Mouse (Mus musculus) embryonic facial prominence, embryonic 13.5 days (tissue): ENCODE results near the gene Coil. TPM values are rescaled to one million over a fixed set of nuclear protein-coding genes. Genes with fewer than 3 reads are reported as not detected.

ENCODE experiments used
- ATAC-seq: fragments of 200-750 bp; cut with Nextera tagmentation; 2 replicates; pipeline ENCODE4 v1.8.0; 2017; ENCODE audit warnings: low read depth; ENCODE audit not compliant: insufficient number of reproducible peaks, insufficient read depth, low FRiP score, low TSS enrichment
- H3K27ac ChIP-seq: fragments of 300-500 bp; sonication (generic); 2 replicates; pipeline ENCODE4 v1.5.1; 2015; ENCODE audit warnings: moderate library complexity, mild to moderate bottlenecking, inconsistent platforms
- H3K27me3 ChIP-seq: fragments of 300-500 bp; sonication (generic); 2 replicates; pipeline ENCODE4 v1.6.1; 2015; ENCODE audit warnings: mild to moderate bottlenecking, inconsistent platforms
- H3K36me3 ChIP-seq: fragments of 300-500 bp; sonication (generic); 2 replicates; pipeline ENCODE4 v1.6.1; 2015; ENCODE audit warnings: mild to moderate bottlenecking, inconsistent platforms
- H3K4me1 ChIP-seq: fragments of 300-500 bp; sonication (generic); 2 replicates; pipeline ENCODE4 v1.6.1; 2015; ENCODE audit warnings: inconsistent platforms
- H3K4me2 ChIP-seq: fragments of 300-500 bp; sonication (generic); 2 replicates; pipeline ENCODE4 v1.6.1; 2015; ENCODE audit warnings: moderate library complexity, mild to moderate bottlenecking, inconsistent platforms
- H3K4me3 ChIP-seq: fragments of 300-500 bp; sonication (generic); 2 replicates; pipeline ENCODE4 v1.5.1; 2015; ENCODE audit warnings: mild to moderate bottlenecking, inconsistent platforms
- H3K9ac ChIP-seq: fragments of 300-500 bp; sonication (generic); 2 replicates; pipeline ENCODE4 v1.6.1; 2015; ENCODE audit warnings: mild to moderate bottlenecking, inconsistent platforms
- H3K9me3 ChIP-seq: fragments of 300-500 bp; sonication (generic); 2 replicates; pipeline ENCODE4 v1.6.1; 2016; ENCODE audit warnings: inconsistent platforms
- WGBS: fragments of 180-500 bp; shearing (Covaris S2); methylation state at CpG from one replicate; pipeline ENCODE4 v1.1.7; 2015; ENCODE audit warnings: mixed read lengths; 5-methylcytosine and 5-hydroxymethylcytosine counted together
- polyA plus RNA-seq: library from polyadenylated mRNA; unstranded; fragments of >200 nt; fragmentation: Nextera tagmentation; extraction: Ambion mirVana; gene quantifications from 2 replicates; pipeline ENCODE4 v1.2.1, GENCODE M21; 2015

The Coil gene
- 21.4 and 22.4 TPM in 2 replicates for polyA plus RNA-seq

DNA sequence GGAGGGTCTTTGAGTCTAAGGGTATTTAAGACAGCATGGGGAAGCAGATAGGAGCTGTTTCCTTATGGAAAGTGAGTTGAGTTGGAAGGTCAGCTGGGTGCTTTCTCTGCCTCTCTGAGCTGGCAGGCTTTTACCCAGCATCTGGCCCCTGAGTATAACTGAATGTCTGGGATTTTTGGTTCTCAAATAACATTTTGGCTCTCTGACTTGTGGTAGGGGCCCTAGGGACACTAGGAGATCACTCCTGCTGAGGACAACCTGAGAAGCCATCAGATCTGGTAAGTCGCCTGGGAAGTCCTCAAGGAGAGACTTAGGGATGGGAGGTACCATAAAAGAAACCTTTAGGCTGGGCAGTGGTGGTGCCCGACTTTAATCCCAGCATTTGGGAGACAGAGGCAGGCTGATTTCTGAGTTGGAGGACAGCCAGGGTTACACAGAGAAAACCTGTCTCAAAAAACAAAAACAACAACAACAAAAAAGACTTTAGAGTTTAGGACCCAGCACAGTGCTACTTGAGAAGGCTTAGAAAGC is at the start of gene Coil:
Coil (plus strand) TSS at position 51 of the 531 bp plus-strand sequence.
- Histone ChIP-seq H3K27ac (no peak within 1 kb of the TSS), H3K9me3 (no peaks in the 10 kb centered on the region), H3K36me3 (no peaks in the 10 kb centered on the region), H3K4me1 (peaks cover 8% of the 10 kb centered on the region), H3K4me2 (no peak within 1 kb of the TSS), H3K27me3 (no peaks in the 10 kb centered on the region), H3K4me3 (no peak within 1 kb of the TSS), H3K9ac (no peak within 1 kb of the TSS)
- ATAC-seq, result no peak
- 31% methylated on average over 2 of the region's 2 CpGs for WGBS

DNA sequence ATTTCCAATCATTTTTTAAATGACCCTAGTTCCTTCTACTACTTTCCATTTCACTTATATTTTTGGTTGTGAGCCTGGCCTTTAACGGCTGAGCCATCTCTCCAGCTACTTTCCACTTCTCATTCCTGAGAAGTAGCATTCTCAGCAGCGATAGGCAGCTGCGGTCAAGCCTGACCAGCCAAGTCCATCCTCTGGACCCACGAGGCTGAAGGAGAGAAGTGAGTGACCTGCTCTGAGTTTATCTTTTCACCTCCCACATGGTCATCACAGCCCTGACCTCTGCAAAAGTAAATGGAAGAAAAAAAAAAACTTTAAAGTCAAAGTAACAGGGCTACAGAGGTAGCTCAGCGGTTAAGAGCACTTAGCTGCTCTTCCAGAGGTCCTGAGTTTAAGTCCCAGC is 43.5 kb upstream of the Coil start:
- 91% methylated on average over 5 of the region's 5 CpGs for WGBS
- Histone ChIP-seq H3K4me2 (no peak overlapping the region), H3K4me1 (no peaks in the 10 kb centered on the region), H3K27me3 (no peaks in the 10 kb centered on the region), H3K36me3 (peaks cover 78% of the 10 kb centered on the region), H3K9me3 (no peaks in the 10 kb centered on the region), H3K27ac (no peak overlapping the region), H3K9ac (no peak overlapping the region), H3K4me3 (no peak overlapping the region)
- ATAC-seq, result no peak

GRCm38 (mm10) chr11:88931692-88932530 is 38.1 kb upstream of the Coil start:
- Histone ChIP-seq H3K4me2 (no peak overlapping the region), H3K4me3 (no peak overlapping the region), H3K4me1 (no peaks in the 10 kb centered on the region), H3K9ac (no peak overlapping the region), H3K36me3 (peaks cover 73% of the 10 kb centered on the region), H3K27me3 (no peaks in the 10 kb centered on the region), H3K9me3 (no peaks in the 10 kb centered on the region), H3K27ac (no peak overlapping the region)
- WGBS, result 79% methylated on average over 14 of the region's 14 CpGs
- no peak for ATAC-seq

GRCm38 (mm10) chr11:88933030-88933429 is 37.0 kb upstream of the Coil start:
- ATAC-seq, result no peak
- Histone ChIP-seq H3K36me3 (peaks cover 66% of the 10 kb centered on the region), H3K27me3 (no peaks in the 10 kb centered on the region), H3K4me3 (no peak overlapping the region), H3K27ac (no peak overlapping the region), H3K9ac (no peak overlapping the region), H3K4me2 (no peak overlapping the region), H3K9me3 (no peaks in the 10 kb centered on the region), H3K4me1 (no peaks in the 10 kb centered on the region)
- 92% methylated on average over 9 of the region's 9 CpGs for WGBS

GRCm38 (mm10) chr11:88934089-88935000 is 35.7 kb upstream of the Coil start:
- no peak overlapping the region for H3K9ac ChIP-seq
- no peak overlapping the region for H3K27ac ChIP-seq
- H3K4me2 ChIP-seq, result no peak overlapping the region
- H3K4me1 ChIP-seq, result no peaks in the 10 kb centered on the region
- H3K27me3 ChIP-seq, result no peaks in the 10 kb centered on the region
- no peaks in the 10 kb centered on the region for H3K9me3 ChIP-seq
- peaks cover 59% of the 10 kb centered on the region for H3K36me3 ChIP-seq
- no peak overlapping the region for H3K4me3 ChIP-seq
- 90% methylated on average over 19 of the region's 19 CpGs for WGBS
- ATAC-seq, result no peak

DNA sequence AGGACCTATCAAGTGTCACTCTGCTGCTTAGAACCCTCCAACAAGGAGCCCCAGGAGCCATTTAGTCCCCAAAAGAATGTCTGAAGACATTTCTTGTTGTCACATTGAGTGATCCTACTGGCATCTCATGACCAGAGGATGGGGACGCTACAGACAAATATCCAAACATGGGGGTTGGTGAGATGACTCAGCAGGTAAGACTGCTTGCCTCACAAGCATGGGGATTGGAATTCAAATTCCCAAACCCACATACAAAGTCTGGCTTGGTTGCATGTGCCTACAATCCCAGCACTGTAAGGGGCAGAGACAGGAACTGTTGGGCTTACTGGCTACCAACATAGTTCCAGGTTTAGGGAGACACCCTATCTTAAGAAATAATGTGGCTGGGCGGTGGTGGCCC is 32.2 kb upstream of the Coil start:
- H3K4me3 ChIP-seq, result no peak overlapping the region
- H3K9ac ChIP-seq, result no peak overlapping the region
- no peak for ATAC-seq
- H3K9me3 ChIP-seq, result no peaks in the 10 kb centered on the region
- H3K4me1 ChIP-seq, result no peaks in the 10 kb centered on the region
- 87% methylated on average over 2 of the region's 2 CpGs for WGBS
- peaks cover 59% of the 10 kb centered on the region for H3K36me3 ChIP-seq
- no peaks in the 10 kb centered on the region for H3K27me3 ChIP-seq
- no peak overlapping the region for H3K4me2 ChIP-seq
- no peak overlapping the region for H3K27ac ChIP-seq

DNA sequence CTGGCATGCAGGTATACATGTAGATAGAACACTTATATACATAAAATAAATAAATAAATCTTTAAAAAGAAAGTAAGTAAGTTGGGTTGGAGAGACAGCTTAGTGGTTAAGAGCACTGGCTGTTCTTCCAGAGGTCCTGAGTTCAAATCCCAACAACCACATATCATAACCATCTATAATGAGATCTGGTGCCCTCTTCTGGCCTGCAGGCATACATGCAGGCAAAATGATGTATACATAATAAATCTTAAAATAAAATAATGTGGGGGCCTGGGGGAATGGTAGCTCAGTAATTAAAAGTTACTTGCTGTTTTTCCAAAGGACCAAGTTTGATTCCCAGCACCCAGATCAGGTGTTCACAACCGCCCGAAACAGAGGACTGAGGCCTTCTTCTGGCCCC is 31.3 kb upstream of the Coil start:
- Histone ChIP-seq H3K9ac (no peak overlapping the region), H3K9me3 (no peaks in the 10 kb centered on the region), H3K4me3 (no peak overlapping the region), H3K36me3 (peaks cover 59% of the 10 kb centered on the region), H3K27ac (no peak overlapping the region), H3K4me1 (no peaks in the 10 kb centered on the region), H3K4me2 (no peak overlapping the region), H3K27me3 (no peaks in the 10 kb centered on the region)
- WGBS, result 99% methylated on average over 2 of the region's 2 CpGs
- ATAC-seq, result no peak

DNA sequence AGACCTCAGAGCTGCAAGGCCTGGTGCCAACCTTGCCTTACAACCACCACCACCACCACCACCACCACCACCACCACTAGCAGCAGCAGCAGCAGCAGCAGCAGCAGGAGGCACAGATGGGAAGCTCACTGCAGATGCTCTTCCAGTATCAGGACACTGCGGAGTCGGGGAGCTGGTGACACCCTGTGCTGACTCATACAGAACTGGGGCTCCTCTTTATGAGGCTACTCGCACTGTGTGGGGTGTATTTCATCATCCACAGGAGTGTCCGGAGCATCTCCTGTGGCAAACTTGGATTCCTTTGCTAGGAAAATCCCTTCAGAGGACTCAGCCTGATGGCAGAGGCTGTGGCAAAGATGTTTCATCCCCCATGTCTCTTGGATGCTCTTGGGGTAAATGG is 30.4 kb upstream of the Coil start:
- Histone ChIP-seq H3K9me3 (no peaks in the 10 kb centered on the region), H3K27ac (no peak overlapping the region), H3K27me3 (no peaks in the 10 kb centered on the region), H3K4me3 (no peak overlapping the region), H3K36me3 (peaks cover 59% of the 10 kb centered on the region), H3K4me1 (no peaks in the 10 kb centered on the region), H3K4me2 (no peak overlapping the region), H3K9ac (no peak overlapping the region)
- ATAC-seq, result no peak
- 91% methylated on average over 4 of the region's 4 CpGs for WGBS

GRCm38 (mm10) chr11:88941489-88941888 is 28.6 kb upstream of the Coil start:
- no peaks in the 10 kb centered on the region for H3K9me3 ChIP-seq
- H3K9ac ChIP-seq, result no peak overlapping the region
- no peak for ATAC-seq
- no peak overlapping the region for H3K4me2 ChIP-seq
- no peak overlapping the region for H3K4me3 ChIP-seq
- H3K27ac ChIP-seq, result no peak overlapping the region
- 80% methylated on average over 12 of the region's 12 CpGs for WGBS
- H3K4me1 ChIP-seq, result no peaks in the 10 kb centered on the region
- no peaks in the 10 kb centered on the region for H3K27me3 ChIP-seq
- H3K36me3 ChIP-seq, result peaks cover 61% of the 10 kb centered on the region

DNA sequence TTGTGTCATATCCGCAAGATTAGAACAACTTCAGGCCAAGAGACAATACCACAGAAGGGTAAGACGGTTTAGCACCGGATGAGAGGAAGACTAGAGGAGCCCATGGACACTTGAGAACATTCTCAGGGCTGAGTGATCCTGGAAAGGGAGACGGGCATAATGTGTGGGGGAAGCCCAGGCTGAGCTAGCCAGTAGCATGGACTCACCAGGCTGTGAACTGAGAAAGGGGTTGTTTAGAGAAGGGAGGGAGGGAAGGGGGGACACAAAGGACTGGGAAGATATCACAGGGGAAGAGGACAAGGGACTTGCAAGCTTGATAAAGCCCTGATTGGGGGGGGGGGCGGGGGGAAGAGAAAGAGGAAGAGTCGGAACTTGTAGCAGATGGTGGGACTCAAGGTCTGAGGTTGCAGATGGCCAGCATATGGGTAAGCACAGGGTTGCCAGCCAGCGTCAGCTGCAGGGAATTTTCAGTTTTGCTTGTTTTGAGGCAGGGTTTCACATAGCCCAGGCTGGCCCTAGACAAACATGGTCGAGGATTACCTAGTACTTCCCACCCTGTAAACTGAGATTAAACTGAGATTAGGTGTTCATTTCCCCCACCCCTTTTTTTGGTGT is 24.0 kb upstream of the Coil start:
- WGBS, result 70% methylated on average over 7 of the region's 8 CpGs
- peaks cover 63% of the 10 kb centered on the region for H3K36me3 ChIP-seq

DNA sequence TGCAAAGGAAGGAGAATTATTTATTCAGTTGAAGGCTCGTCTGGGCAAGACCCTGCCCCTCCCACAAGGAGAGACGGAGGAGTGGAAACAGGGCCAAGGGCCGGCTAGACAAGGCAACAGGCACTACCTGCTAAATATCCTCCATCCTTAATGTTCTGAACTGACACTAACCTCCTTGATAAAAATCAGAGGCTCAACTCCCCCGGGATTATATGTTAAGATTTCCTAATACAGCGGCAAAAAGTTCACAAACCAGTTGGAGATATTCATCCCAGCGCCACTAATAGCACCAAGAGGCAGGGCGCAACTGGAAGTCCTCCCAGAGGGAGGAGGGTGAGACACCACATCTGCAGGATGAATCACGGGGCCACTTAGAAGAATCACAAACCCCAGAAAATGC is 21.2 kb upstream of the Coil start:
- Histone ChIP-seq H3K9me3 (no peaks in the 10 kb centered on the region), H3K4me3 (no peak overlapping the region), H3K4me2 (no peak overlapping the region), H3K27ac (no peak overlapping the region), H3K9ac (no peak overlapping the region), H3K27me3 (no peaks in the 10 kb centered on the region), H3K36me3 (peaks cover 57% of the 10 kb centered on the region), H3K4me1 (peaks cover 6% of the 10 kb centered on the region; the same call in 1 of the 2 replicates)
- no peak for ATAC-seq
- 67% methylated on average over 8 of the region's 8 CpGs for WGBS

More for the DNA sequence above, 24.0 kb upstream of the Coil start:
- Histone ChIP-seq H3K27me3 (no peaks in the 10 kb centered on the region), H3K9ac (no peak overlapping the region), H3K9me3 (no peaks in the 10 kb centered on the region), H3K4me3 (no peak overlapping the region), H3K4me1 (no peaks in the 10 kb centered on the region), H3K27ac (no peak overlapping the region), H3K4me2 (no peak overlapping the region)
- no peak for ATAC-seq
